Mouse (Mus musculus): Measurements from ENCODE around the gene Dnajc28. TPM values are rescaled to one million over a fixed set of nuclear protein-coding genes. Genes with fewer than 3 reads are reported as not detected.

Dnajc28 gene
- polyA plus RNA-seq, 1 experiment from 2014 or later, result 8.0 TPM

GRCm38 (mm10) chr16:91601081-91601480, 17.7 kb downstream of the Dnajc28 start:
- no peak for ATAC-seq
- Histone ChIP-seq H3K27ac (no peak overlapping the region), H3K9me3 (no peaks in the 10 kb centered on the region), H3K4me3 (replicated peaks) (no peak overlapping the region), H3K4me1 (replicated peaks) (peaks cover 7% of the 10 kb centered on the region), H3K27me3 (peaks cover 16% of the 10 kb centered on the region), H3K4me2 (replicated peaks) (no peak overlapping the region), H3K9ac (replicated peaks) (no peak overlapping the region), H3K36me3 (no peaks in the 10 kb centered on the region)
- 86% methylated on average over 4 of the region's 4 CpGs for WGBS

GRCm38 (mm10) chr16:91599242-91599641, 19.6 kb downstream of the Dnajc28 start:
- Histone ChIP-seq H3K27me3 (peaks cover 16% of the 10 kb centered on the region), H3K4me1 (replicated peaks) (peaks cover 12% of the 10 kb centered on the region), H3K27ac (no peak overlapping the region), H3K4me3 (replicated peaks) (no peak overlapping the region), H3K36me3 (no peaks in the 10 kb centered on the region), H3K9me3 (no peaks in the 10 kb centered on the region), H3K9ac (replicated peaks) (no peak overlapping the region), H3K4me2 (replicated peaks) (no peak overlapping the region)
- ATAC-seq, result no peak

GRCm38 (mm10) chr16:91597672-91598010, 21.2 kb downstream of the Dnajc28 start, which contains the start of gene Tmem50b:
Gene Tmem50b (minus strand): TSS chr16:91597800.
- Histone ChIP-seq H3K27ac (peak within 1 kb of the TSS; percentile 74), H3K9me3 (no peaks in the 10 kb centered on the region), H3K27me3 (peaks cover 16% of the 10 kb centered on the region), H3K4me1 (replicated peaks) (peaks cover 12% of the 10 kb centered on the region), H3K9ac (replicated peaks) (peak within 1 kb of the TSS; percentile 84), H3K4me2 (replicated peaks) (peak within 1 kb of the TSS; percentile 88), H3K4me3 (replicated peaks) (peak within 1 kb of the TSS; percentile 79), H3K36me3 (no peaks in the 10 kb centered on the region)
- WGBS, result under 1% methylated on average over 34 of the region's 34 CpGs
- peak; percentile 99 for ATAC-seq

GRCm38 (mm10) chr16:91596779-91597671, 21.8 kb downstream of the Dnajc28 start:
- Histone ChIP-seq H3K27ac (peak overlapping the region; percentile 74), H3K4me3 (replicated peaks) (peak overlapping the region; percentile 79), H3K9me3 (no peaks in the 10 kb centered on the region), H3K4me2 (replicated peaks) (peak overlapping the region; percentile 88), H3K9ac (replicated peaks) (peak overlapping the region; percentile 84), H3K36me3 (no peaks in the 10 kb centered on the region), H3K4me1 (replicated peaks) (peaks cover 12% of the 10 kb centered on the region), H3K27me3 (peaks cover 16% of the 10 kb centered on the region)
- peak; percentile 5 for ATAC-seq
- WGBS, result under 1% methylated on average over 67 of the region's 75 CpGs

GRCm38 (mm10) chr16:91596397-91596778, 22.4 kb downstream of the Dnajc28 start:
- ATAC-seq, result no peak
- 21% methylated on average over 9 of the region's 9 CpGs for WGBS
- Histone ChIP-seq H3K4me3 (replicated peaks) (peak overlapping the region; percentile 79), H3K9ac (replicated peaks) (peak overlapping the region; percentile 84; the same call in 1 of the 2 replicates), H3K27ac (no peak overlapping the region), H3K4me2 (replicated peaks) (peak overlapping the region; percentile 88), H3K4me1 (replicated peaks) (peaks cover 12% of the 10 kb centered on the region), H3K9me3 (no peaks in the 10 kb centered on the region), H3K36me3 (peaks cover 6% of the 10 kb centered on the region; the same call in 1 of the 2 replicates), H3K27me3 (peaks cover 16% of the 10 kb centered on the region)

GRCm38 (mm10) chr16:91595076-91595475, 23.8 kb downstream of the Dnajc28 start:
- H3K27ac ChIP-seq, result no peak overlapping the region
- ATAC-seq, result no peak
- no peak overlapping the region for H3K9ac ChIP-seq (replicated peaks)

GRCm38 (mm10) chr16:91593262-91593661, 25.6 kb downstream of the Dnajc28 start:
- Histone ChIP-seq H3K9ac (replicated peaks) (no peak overlapping the region), H3K36me3 (peaks cover 6% of the 10 kb centered on the region; the same call in 1 of the 2 replicates), H3K27ac (no peak overlapping the region), H3K27me3 (peaks cover under 1% of the 10 kb centered on the region; the same call in 1 of the 2 replicates), H3K9me3 (no peaks in the 10 kb centered on the region), H3K4me2 (replicated peaks) (no peak overlapping the region), H3K4me3 (replicated peaks) (no peak overlapping the region), H3K4me1 (replicated peaks) (peaks cover 12% of the 10 kb centered on the region)
- no peak for ATAC-seq
- WGBS, result 88% methylated on average over 3 of the region's 3 CpGs

More at GRCm38 (mm10) chr16:91595076-91595475, 23.8 kb downstream of the Dnajc28 start:
- peaks cover 6% of the 10 kb centered on the region; the same call in 1 of the 2 replicates for H3K36me3 ChIP-seq
- no peak overlapping the region for H3K4me2 ChIP-seq (replicated peaks)
- 86% methylated on average over 6 of the region's 6 CpGs for WGBS
- no peaks in the 10 kb centered on the region for H3K9me3 ChIP-seq
- peaks cover 12% of the 10 kb centered on the region for H3K4me1 ChIP-seq (replicated peaks)
- peaks cover 13% of the 10 kb centered on the region for H3K27me3 ChIP-seq
- no peak overlapping the region for H3K4me3 ChIP-seq (replicated peaks)

GRCm38 (mm10) chr16:91592162-91592561, 26.7 kb downstream of the Dnajc28 start:
- Histone ChIP-seq H3K4me1 (replicated peaks) (peaks cover 12% of the 10 kb centered on the region), H3K27ac (no peak overlapping the region), H3K9me3 (no peaks in the 10 kb centered on the region), H3K27me3 (no peaks in the 10 kb centered on the region), H3K4me2 (replicated peaks) (no peak overlapping the region), H3K4me3 (replicated peaks) (no peak overlapping the region), H3K36me3 (peaks cover 6% of the 10 kb centered on the region; the same call in 1 of the 2 replicates), H3K9ac (replicated peaks) (no peak overlapping the region)
- no peak for ATAC-seq
- WGBS, result 80% methylated on average over 8 of the region's 8 CpGs

- peaks cover 25% of the 10 kb centered on the region for H3K36me3 ChIP-seq
- H3K27ac ChIP-seq, result no peak overlapping the region
- H3K9me3 ChIP-seq, result no peaks in the 10 kb centered on the region
- WGBS, result 91% methylated on average over 3 of the region's 3 CpGs
- H3K27me3 ChIP-seq, result no peaks in the 10 kb centered on the region
- no peak overlapping the region for H3K4me3 ChIP-seq (replicated peaks)
- H3K4me1 ChIP-seq (replicated peaks), result no peaks in the 10 kb centered on the region
- no peak overlapping the region for H3K9ac ChIP-seq (replicated peaks)
- no peak overlapping the region for H3K4me2 ChIP-seq (replicated peaks)
- no peak for ATAC-seq
Observed at GRCm38 (mm10) chr16:91588703-91589102, 30.1 kb downstream of the Dnajc28 start.

GRCm38 (mm10) chr16:91587730-91588453, 30.9 kb downstream of the Dnajc28 start:
- Histone ChIP-seq H3K27ac (no peak overlapping the region), H3K4me2 (replicated peaks) (no peak overlapping the region), H3K9me3 (no peaks in the 10 kb centered on the region), H3K4me1 (replicated peaks) (no peaks in the 10 kb centered on the region), H3K36me3 (peaks cover 28% of the 10 kb centered on the region), H3K27me3 (no peaks in the 10 kb centered on the region), H3K4me3 (replicated peaks) (no peak overlapping the region), H3K9ac (replicated peaks) (no peak overlapping the region)
- no peak for ATAC-seq
- WGBS, result 57% methylated on average over 6 of the region's 6 CpGs

- H3K27me3 ChIP-seq, result no peaks in the 10 kb centered on the region
- H3K9ac ChIP-seq (replicated peaks), result no peak overlapping the region
- H3K36me3 ChIP-seq, result peaks cover 34% of the 10 kb centered on the region
- H3K4me3 ChIP-seq (replicated peaks), result no peak overlapping the region
- H3K4me2 ChIP-seq (replicated peaks), result no peak overlapping the region
- 91% methylated on average over 6 of the region's 6 CpGs for WGBS
- H3K9me3 ChIP-seq, result no peaks in the 10 kb centered on the region
- no peak for ATAC-seq
- no peaks in the 10 kb centered on the region for H3K4me1 ChIP-seq (replicated peaks)
- H3K27ac ChIP-seq, result no peak overlapping the region
Observed at GRCm38 (mm10) chr16:91586244-91586643, 32.6 kb downstream of the Dnajc28 start.

GRCm38 (mm10) chr16:91585617-91586016, 33.2 kb downstream of the Dnajc28 start:
- H3K9me3 ChIP-seq, result no peaks in the 10 kb centered on the region
- peaks cover 40% of the 10 kb centered on the region for H3K36me3 ChIP-seq
- H3K27ac ChIP-seq, result no peak overlapping the region
- ATAC-seq, result no peak
- H3K27me3 ChIP-seq, result no peaks in the 10 kb centered on the region
- no peak overlapping the region for H3K4me3 ChIP-seq (replicated peaks)
- H3K4me1 ChIP-seq (replicated peaks), result no peaks in the 10 kb centered on the region
- no peak overlapping the region for H3K4me2 ChIP-seq (replicated peaks)
- 89% methylated on average over 5 of the region's 5 CpGs for WGBS
- H3K9ac ChIP-seq (replicated peaks), result no peak overlapping the region
